Mouse (Mus musculus) forebrain, embryonic 13.5 days (tissue): ENCODE results near the gene Map2k1. TPM values are rescaled to one million over a fixed set of nuclear protein-coding genes. Genes with fewer than 3 reads are reported as not detected.
A peak's percentile ranks its signal among the peaks of the same experiment; 100 is the strongest.
"Not testable (repeated sequence)": the region's sequence is repeated elsewhere in the genome, so short reads cannot be mapped to it uniquely, and the experiment has no call there.

Experiments
- ATAC-seq: fragments of 200-750 bp; cut with Nextera tagmentation; 2 replicates; pipeline ENCODE4 v1.8.0; 2017
- H3K27ac ChIP-seq: fragments of 300-500 bp; sonication (generic); 2 replicates; pipeline ENCODE4 v1.5.1; 2015; ENCODE audit warnings: inconsistent platforms, mild to moderate bottlenecking, moderate library complexity
- H3K27me3 ChIP-seq: fragments of 300-500 bp; sonication (generic); 2 replicates; pipeline ENCODE4 v1.6.1; 2015; ENCODE audit warnings: mild to moderate bottlenecking, inconsistent platforms
- H3K36me3 ChIP-seq: fragments of 300-500 bp; sonication (generic); 2 replicates; pipeline ENCODE4 v1.6.1; 2015; ENCODE audit warnings: mild to moderate bottlenecking, inconsistent platforms; ENCODE audit not compliant: poor library complexity, severe bottlenecking
- H3K4me1 ChIP-seq: fragments of 300-500 bp; sonication (generic); 2 replicates; pipeline ENCODE4 v1.6.1; 2015; ENCODE audit warnings: inconsistent platforms
- H3K4me2 ChIP-seq: fragments of 300-500 bp; sonication (generic); 2 replicates; pipeline ENCODE4 v1.6.1; 2015; ENCODE audit warnings: inconsistent platforms, mild to moderate bottlenecking, moderate library complexity
- H3K4me3 ChIP-seq: fragments of 300-500 bp; sonication (generic); 2 replicates; pipeline ENCODE4 v1.5.1; 2015; ENCODE audit warnings: mild to moderate bottlenecking, inconsistent platforms
- H3K9ac ChIP-seq: fragments of 300-500 bp; sonication (generic); 2 replicates; pipeline ENCODE4 v1.6.1; 2015; ENCODE audit warnings: mild to moderate bottlenecking, inconsistent platforms
- H3K9me3 ChIP-seq: fragments of 300-500 bp; sonication (generic); replicated peaks from 2 replicates; pipeline ENCODE4 v1.6.1; 2016; ENCODE audit warnings: inconsistent platforms
- WGBS: fragments of 180-500 bp; shearing (Covaris S2); methylation state at CpG from one replicate; pipeline ENCODE4 v1.1.7; 2015; 5-methylcytosine and 5-hydroxymethylcytosine counted together
- polyA plus RNA-seq: library from polyadenylated mRNA; unstranded; fragments of >200 nt; fragmentation: Nextera tagmentation; extraction: Ambion mirVana; gene quantifications from 2 replicates; pipeline ENCODE4 v1.2.1, GENCODE M21; 2015

Map2k1 gene
- polyA plus RNA-seq, 1 experiment from 2014 or later, result 40.3 TPM

GRCm38 (mm10) chr9:64198763-64199418 is 54.5 kb downstream of the Map2k1 start:
- ATAC-seq, result not testable (repeated sequence)

GRCm38 (mm10) chr9:64198068-64198762 is 55.2 kb downstream of the Map2k1 start:
- Histone ChIP-seq H3K9ac (no peak overlapping the region), H3K27me3 (no peaks in the 10 kb centered on the region), H3K27ac (no peak overlapping the region), H3K36me3 (peaks cover 8% of the 10 kb centered on the region), H3K4me1 (no peaks in the 10 kb centered on the region), H3K4me3 (no peak overlapping the region), H3K9me3 (no peaks in the 10 kb centered on the region), H3K4me2 (no peak overlapping the region)
- WGBS, result 96% methylated on average over 5 of the region's 5 CpGs
- ATAC-seq, result no peak

More at GRCm38 (mm10) chr9:64198763-64199418, 54.5 kb downstream of the Map2k1 start:
- H3K9ac ChIP-seq, H3K4me3 ChIP-seq, H3K36me3 ChIP-seq, H3K4me2 ChIP-seq, H3K4me1 ChIP-seq, H3K27ac ChIP-seq, H3K27me3 ChIP-seq, H3K9me3 ChIP-seq: not testable (repeated sequence)
- 91% methylated on average over 7 of the region's 7 CpGs for WGBS

GRCm38 (mm10) chr9:64197524-64197923 is 55.9 kb downstream of the Map2k1 start:
- no peaks in the 10 kb centered on the region for H3K9me3 ChIP-seq
- no peak overlapping the region for H3K27ac ChIP-seq
- no peaks in the 10 kb centered on the region for H3K27me3 ChIP-seq
- H3K4me2 ChIP-seq, result no peak overlapping the region
- WGBS, result 93% methylated on average over 8 of the region's 8 CpGs
- H3K9ac ChIP-seq, result no peak overlapping the region
- ATAC-seq, result no peak
- no peaks in the 10 kb centered on the region for H3K4me1 ChIP-seq
- peaks cover 9% of the 10 kb centered on the region for H3K36me3 ChIP-seq
- H3K4me3 ChIP-seq, result no peak overlapping the region

- H3K4me2 ChIP-seq, result no peak overlapping the region
- H3K4me3 ChIP-seq, result no peak overlapping the region
- H3K27me3 ChIP-seq, result no peaks in the 10 kb centered on the region
- 84% methylated on average over 4 of the region's 4 CpGs for WGBS
- no peak for ATAC-seq
- no peaks in the 10 kb centered on the region for H3K4me1 ChIP-seq
- H3K9me3 ChIP-seq, result no peaks in the 10 kb centered on the region
- H3K9ac ChIP-seq, result no peak overlapping the region
- H3K36me3 ChIP-seq, result peaks cover 25% of the 10 kb centered on the region
- H3K27ac ChIP-seq, result no peak overlapping the region
These were observed 57.9 kb downstream of the Map2k1 start for GRCm38 (mm10) chr9:64195554-64195953.

- Histone ChIP-seq H3K27me3 (no peaks in the 10 kb centered on the region), H3K27ac (no peak overlapping the region), H3K9ac (no peak overlapping the region), H3K36me3 (peaks cover 36% of the 10 kb centered on the region), H3K4me2 (no peak overlapping the region), H3K4me3 (no peak overlapping the region), H3K4me1 (no peaks in the 10 kb centered on the region), H3K9me3 (no peaks in the 10 kb centered on the region)
- 96% methylated on average over 1 of the region's 1 CpGs for WGBS
- no peak for ATAC-seq
These were observed 59.6 kb downstream of the Map2k1 start for GRCm38 (mm10) chr9:64193879-64194278.

DNA sequence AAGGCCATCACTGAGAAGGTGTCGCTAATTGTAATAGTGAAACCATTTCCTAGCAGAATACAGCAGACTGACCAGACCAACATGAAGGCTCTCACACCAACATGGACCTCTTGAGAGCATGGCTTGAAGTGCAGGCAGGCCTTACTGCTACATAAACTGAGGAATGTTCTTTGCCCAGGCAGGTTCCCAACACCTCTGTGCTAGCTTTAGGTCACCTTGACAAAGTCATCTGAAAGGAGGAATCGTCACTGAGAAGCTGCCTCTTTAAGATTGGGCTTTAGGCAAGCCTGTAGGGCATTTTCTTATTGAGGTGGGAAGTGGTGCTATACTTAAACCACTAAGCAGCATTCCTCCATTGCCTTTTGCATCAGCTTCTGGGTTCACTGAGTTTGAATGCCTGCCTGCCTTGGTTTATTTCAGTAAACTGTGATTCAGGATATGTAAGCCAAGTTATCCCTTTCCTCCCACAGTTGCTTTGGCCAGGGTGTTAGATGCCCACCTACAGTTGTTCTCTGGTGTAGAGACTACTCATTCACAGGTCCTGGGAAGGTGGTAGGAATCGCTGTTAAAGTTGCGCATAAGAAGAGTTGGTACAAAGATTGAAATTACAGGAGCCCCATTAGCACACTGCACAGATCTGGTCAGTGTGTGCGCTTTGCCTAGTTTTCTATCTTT is 69.1 kb downstream of the Map2k1 start:
- no peaks in the 10 kb centered on the region for H3K9me3 ChIP-seq
- no peak overlapping the region for H3K4me3 ChIP-seq
- ATAC-seq, result no peak
- H3K4me1 ChIP-seq, result peaks cover 9% of the 10 kb centered on the region
- no peak overlapping the region for H3K27ac ChIP-seq
- H3K27me3 ChIP-seq, result no peaks in the 10 kb centered on the region
- no peak overlapping the region for H3K4me2 ChIP-seq
- no peak overlapping the region for H3K9ac ChIP-seq
- 97% methylated on average over 5 of the region's 5 CpGs for WGBS
- peaks cover 70% of the 10 kb centered on the region for H3K36me3 ChIP-seq

- Histone ChIP-seq H3K4me1 (peaks cover 14% of the 10 kb centered on the region), H3K36me3 (peaks cover 68% of the 10 kb centered on the region)
- H3K27me3 ChIP-seq, H3K4me3 ChIP-seq, H3K4me2 ChIP-seq, H3K9me3 ChIP-seq, ATAC-seq, H3K27ac ChIP-seq, H3K9ac ChIP-seq: not testable (repeated sequence)
- 96% methylated on average over 5 of the region's 5 CpGs for WGBS
These were observed 70.1 kb downstream of the Map2k1 start for GRCm38 (mm10) chr9:64183295-64183694.

- WGBS, result under 1% methylated on average over 35 of the region's 35 CpGs
- Histone ChIP-seq H3K27me3 (no peaks in the 10 kb centered on the region), H3K4me1 (peaks cover 26% of the 10 kb centered on the region), H3K9me3 (no peaks in the 10 kb centered on the region), H3K36me3 (peaks cover 77% of the 10 kb centered on the region), H3K27ac (peak within 1 kb of the TSS; percentile 82), H3K4me2 (peak within 1 kb of the TSS; percentile 66), H3K4me3 (peak within 1 kb of the TSS; percentile 67), H3K9ac (peak within 1 kb of the TSS; percentile 78)
- ATAC-seq, result peak; percentile 96
These were observed 74.3 kb downstream of the Map2k1 start, which contains the start of gene Snapc5 for GRCm38 (mm10) chr9:64178974-64179646. TSS of gene Snapc5 (plus strand) at chr9:64179274.

DNA sequence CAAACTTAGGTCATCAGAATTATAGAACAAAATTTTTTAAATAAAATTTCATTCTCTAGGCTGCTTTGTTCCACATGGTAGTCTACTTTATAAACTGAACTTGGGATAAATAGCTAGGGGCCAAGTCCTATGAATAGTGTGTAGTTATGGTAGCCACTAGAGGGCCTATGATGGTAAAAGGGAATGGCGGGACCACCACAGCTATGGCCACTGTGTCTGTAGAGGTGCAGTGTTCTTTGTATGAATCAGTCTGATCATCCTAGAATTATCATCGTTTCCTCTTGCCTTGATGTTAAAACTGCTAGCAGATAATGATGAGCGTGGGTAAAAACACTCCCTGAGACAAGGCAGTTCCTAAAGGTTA is 74.8 kb downstream of the Map2k1 start:
- Histone ChIP-seq H3K27me3 (no peaks in the 10 kb centered on the region), H3K4me1 (peaks cover 29% of the 10 kb centered on the region), H3K36me3 (peaks cover 75% of the 10 kb centered on the region), H3K4me3 (peak overlapping the region; percentile 67), H3K9me3 (no peaks in the 10 kb centered on the region), H3K9ac (peak overlapping the region; percentile 78), H3K4me2 (peak overlapping the region; percentile 66), H3K27ac (peak overlapping the region; percentile 82)
- WGBS, result 39% methylated on average over 3 of the region's 3 CpGs
- peak; percentile 61 for ATAC-seq

GRCm38 (mm10) chr9:64175378-64175777 is 78.1 kb downstream of the Map2k1 start:
- Histone ChIP-seq H3K36me3 (peaks cover 46% of the 10 kb centered on the region), H3K27me3 (no peaks in the 10 kb centered on the region), H3K9me3 (no peaks in the 10 kb centered on the region), H3K4me2 (0 out of 2 replicates have a peak overlapping the region, but pooled peaks have one; percentile 93), H3K4me3 (no peak overlapping the region), H3K27ac (no peak overlapping the region), H3K4me1 (peaks cover 44% of the 10 kb centered on the region), H3K9ac (no peak overlapping the region)
- no peak for ATAC-seq
- 78% methylated on average over 11 of the region's 11 CpGs for WGBS

DNA sequence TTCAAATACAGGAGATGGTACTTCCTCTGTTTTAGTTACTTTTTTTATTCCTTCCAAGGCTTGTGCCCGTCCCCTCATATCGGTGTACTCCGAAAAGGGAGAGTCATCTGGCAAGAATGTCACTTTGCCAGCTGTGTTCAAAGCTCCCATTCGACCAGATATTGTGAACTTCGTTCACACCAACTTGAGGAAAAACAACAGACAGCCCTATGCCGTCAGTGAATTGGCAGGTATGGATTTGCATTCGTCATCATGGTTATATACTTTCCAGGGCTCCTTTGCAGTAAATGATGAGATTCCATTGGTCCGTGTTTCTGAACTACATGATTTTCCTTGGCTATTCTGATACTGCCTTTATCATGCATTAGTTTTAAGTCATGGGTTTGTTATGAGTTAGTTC is 78.7 kb downstream of the Map2k1 start:
- peaks cover 39% of the 10 kb centered on the region for H3K4me1 ChIP-seq
- H3K4me3 ChIP-seq, result peak overlapping the region; percentile 75
- ATAC-seq, result no peak
- H3K36me3 ChIP-seq, result peaks cover 44% of the 10 kb centered on the region
- H3K27me3 ChIP-seq, result no peaks in the 10 kb centered on the region
- no peak overlapping the region for H3K9ac ChIP-seq
- H3K4me2 ChIP-seq, result peak overlapping the region; percentile 93
- 76% methylated on average over 8 of the region's 8 CpGs for WGBS
- H3K27ac ChIP-seq, result no peak overlapping the region
- no peaks in the 10 kb centered on the region for H3K9me3 ChIP-seq

GRCm38 (mm10) chr9:64174341-64174740 is 79.1 kb downstream of the Map2k1 start:
- Histone ChIP-seq H3K4me2 (peak overlapping the region; percentile 93), H3K4me3 (peak overlapping the region; percentile 75), H3K9me3 (no peaks in the 10 kb centered on the region), H3K36me3 (peaks cover 44% of the 10 kb centered on the region), H3K27me3 (no peaks in the 10 kb centered on the region), H3K27ac (no peak overlapping the region), H3K9ac (peak overlapping the region; percentile 90), H3K4me1 (peaks cover 35% of the 10 kb centered on the region)
- no peak for ATAC-seq
